Mouse (Mus musculus) kidney, adult 2 months (tissue): Measurements from ENCODE around the gene Ptpn21. TPM values are rescaled to one million over a fixed set of nuclear protein-coding genes. Genes with fewer than 3 reads are reported as not detected.

Source experiments
- DNase-seq: peaks from one replicate; pipeline ENCODE4 v3.0.0; 2021
- H3K27ac ChIP-seq: fragments of 200-500 bp; 2 replicates; pipeline ENCODE4 v1.5.1; 2012; ENCODE audit warnings: low read depth, low read length, control low read depth, inconsistent platforms; ENCODE audit not compliant: insufficient read depth
- H3K27me3 ChIP-seq: fragments of 200-500 bp; replicated peaks from 2 replicates; pipeline ENCODE4 v1.6.1; 2012; ENCODE audit warnings: mild to moderate bottlenecking, moderate library complexity, low read length, inconsistent platforms; ENCODE audit not compliant: control insufficient read depth, insufficient read depth
- H3K36me3 ChIP-seq: fragments of 200-500 bp; 2 replicates; pipeline ENCODE4 v1.6.1; 2012; ENCODE audit warnings: mild to moderate bottlenecking, moderate library complexity, low read length, inconsistent platforms; ENCODE audit not compliant: control insufficient read depth, insufficient read depth
- H3K4me1 ChIP-seq: fragments of 200-500 bp; 2 replicates; pipeline ENCODE4 v1.6.1; 2011; ENCODE audit warnings: low read length; ENCODE audit not compliant: control insufficient read depth, insufficient read depth
- H3K4me3 ChIP-seq: fragments of 200-500 bp; 2 replicates; pipeline ENCODE4 v1.5.1; 2011; ENCODE audit warnings: mild to moderate bottlenecking, low read depth, low read length, control low read depth; ENCODE audit not compliant: insufficient read depth
- CTCF ChIP-seq: fragments of 200-500 bp; conservative IDR thresholded peaks from 2 replicates; pipeline ENCODE4 v1.5.1; 2011; ENCODE audit warnings: low read depth, mild to moderate bottlenecking, control low read depth, low read length, moderate library complexity, mixed read lengths; ENCODE audit not compliant: insufficient read depth, insufficient read length
- POLR2A ChIP-seq: fragments of 200-500 bp; IDR thresholded peaks from one replicate; pipeline ENCODE4 v1.6.1; 2011; ENCODE audit warnings: low read depth, low read length, control low read depth
- WGBS: fragments of 180-500 bp; shearing (Covaris S2); methylation state at CpG from one replicate; pipeline ENCODE4 v1.1.7; 2018; 5-methylcytosine and 5-hydroxymethylcytosine counted together
- polyA plus RNA-seq: library from polyadenylated mRNA; depleted of rRNA; stranded (reverse); fragments of >200 nt; gene quantifications from 2 replicates; pipeline ENCODE4 v1.2.3, GENCODE M21; 2012

Ptpn21 gene
- polyA plus RNA-seq, 1 experiment = 27.5 TPM

- Histone ChIP-seq H3K36me3 (no peaks in the 10 kb centered on the region; the same call in 1 of the 2 replicates), H3K27me3 (no peaks in the 10 kb centered on the region), H3K27ac (no peak overlapping the region), H3K4me1 (no peaks in the 10 kb centered on the region), H3K4me3 (no peak overlapping the region)
- no peak for TF ChIP-seq POLR2A
- TF ChIP-seq CTCF = no peak
- 70% methylated on average over 15 of the region's 15 CpGs for WGBS
- no peak for DNase-seq
These were observed 57.3 kb downstream of the Ptpn21 start for GRCm38 (mm10) chr12:98679906-98680305.

- no peak overlapping the region for H3K27ac ChIP-seq
- no peak overlapping the region for H3K4me3 ChIP-seq
- H3K36me3 ChIP-seq = no peaks in the 10 kb centered on the region; the same call in 1 of the 2 replicates
- DNase-seq = no peak
- H3K27me3 ChIP-seq = no peaks in the 10 kb centered on the region
- TF ChIP-seq CTCF = no peak
- no peak for TF ChIP-seq POLR2A
- no peaks in the 10 kb centered on the region; the same call in 1 of the 2 replicates for H3K4me1 ChIP-seq
- WGBS = 73% methylated on average over 14 of the region's 14 CpGs
These were observed 59.9 kb downstream of the Ptpn21 start for GRCm38 (mm10) chr12:98677336-98677735.

- H3K4me1 ChIP-seq = no peaks in the 10 kb centered on the region; the same call in 1 of the 2 replicates
- H3K27me3 ChIP-seq = no peaks in the 10 kb centered on the region
- 94% methylated on average over 6 of the region's 6 CpGs for WGBS
- H3K36me3 ChIP-seq = no peaks in the 10 kb centered on the region; the same call in 1 of the 2 replicates
- DNase-seq = no peak
- no peak for TF ChIP-seq CTCF
- no peak for TF ChIP-seq POLR2A
- H3K27ac ChIP-seq = no peak overlapping the region
- H3K4me3 ChIP-seq = no peak overlapping the region
These were observed 60.3 kb downstream of the Ptpn21 start for GRCm38 (mm10) chr12:98676861-98677260.

GRCm38 (mm10) chr12:98674627-98675143, 62.5 kb downstream of the Ptpn21 start:
- TF ChIP-seq POLR2A = no peak
- TF ChIP-seq CTCF = peak; percentile 88
- peak; percentile 89 for DNase-seq
- 6% methylated on average over 9 of the region's 9 CpGs for WGBS
- no peaks in the 10 kb centered on the region for H3K27me3 ChIP-seq
- no peaks in the 10 kb centered on the region; the same call in 1 of the 2 replicates for H3K36me3 ChIP-seq
- peak overlapping the region; percentile 39 for H3K4me3 ChIP-seq
- peak overlapping the region; percentile 64 for H3K27ac ChIP-seq
- H3K4me1 ChIP-seq = no peaks in the 10 kb centered on the region; the same call in 1 of the 2 replicates

- DNase-seq = no peak
- H3K4me3 ChIP-seq = no peak overlapping the region
- no peak overlapping the region for H3K27ac ChIP-seq
- H3K36me3 ChIP-seq = no peaks in the 10 kb centered on the region; the same call in 1 of the 2 replicates
- H3K4me1 ChIP-seq = no peaks in the 10 kb centered on the region; the same call in 1 of the 2 replicates
- TF ChIP-seq POLR2A (no peak), CTCF (no peak)
- 57% methylated on average over 6 of the region's 6 CpGs for WGBS
- H3K27me3 ChIP-seq = no peaks in the 10 kb centered on the region
These were observed 63.3 kb downstream of the Ptpn21 start for GRCm38 (mm10) chr12:98673879-98674278.

GRCm38 (mm10) chr12:98670429-98670828, 66.8 kb downstream of the Ptpn21 start:
- Histone ChIP-seq H3K27me3 (no peaks in the 10 kb centered on the region), H3K36me3 (no peaks in the 10 kb centered on the region), H3K4me3 (no peak overlapping the region), H3K4me1 (peaks cover 4% of the 10 kb centered on the region; the same call in 1 of the 2 replicates), H3K27ac (no peak overlapping the region)
- DNase-seq = no peak
- 84% methylated on average over 4 of the region's 4 CpGs for WGBS
- TF ChIP-seq POLR2A (no peak), CTCF (no peak)

- H3K4me1 ChIP-seq = peaks cover 4% of the 10 kb centered on the region; the same call in 1 of the 2 replicates
- no peaks in the 10 kb centered on the region for H3K36me3 ChIP-seq
- no peak for TF ChIP-seq CTCF
- TF ChIP-seq POLR2A = no peak
- no peaks in the 10 kb centered on the region for H3K27me3 ChIP-seq
- 50% methylated on average over 5 of the region's 5 CpGs for WGBS
- no peak overlapping the region for H3K27ac ChIP-seq
- DNase-seq = peak; percentile 87
- H3K4me3 ChIP-seq = no peak overlapping the region
These were observed 67.3 kb downstream of the Ptpn21 start for GRCm38 (mm10) chr12:98669864-98670263.
